Mouse (Mus musculus) ES-E14 (cell line): ENCODE results near the gene Kdm6b. TPM values are rescaled to one million over a fixed set of nuclear protein-coding genes. Genes with fewer than 3 reads are reported as not detected.

Source experiments
- DNase-seq: peaks from one replicate; pipeline ENCODE4 v3.0.0-alpha.2; 2013; ENCODE audit warnings: low read depth, low spot score
- H3K27ac ChIP-seq: 2 replicates; pipeline ENCODE4 v1.5.1; 2012; ENCODE audit warnings: low read depth, mild to moderate bottlenecking, low read length, moderate library complexity, mixed read lengths; ENCODE audit not compliant: poor library complexity, insufficient read depth, severe bottlenecking
- H3K36me3 ChIP-seq: 2 replicates; pipeline ENCODE4 v1.6.1; 2012; ENCODE audit warnings: mild to moderate bottlenecking, low read length, moderate library complexity, mixed read lengths; ENCODE audit not compliant: control insufficient read depth, poor library complexity, insufficient read depth, severe bottlenecking
- H3K4me1 ChIP-seq, 2 experiments: fragments of 150-350 bp in 1 of 2; sonication (generic) in 1 of 2; 2 replicates each; pipeline ENCODE4 v1.6.1; 2012; ENCODE audit warnings: low read length in 2 of 2, mild to moderate bottlenecking in 1 of 2, mixed read lengths in 1 of 2; ENCODE audit not compliant: control insufficient read depth in 2 of 2, insufficient read depth in 2 of 2, poor library complexity in 1 of 2
- H3K4me3 ChIP-seq, 2 experiments: fragments of 150-350 bp in 1 of 2; sonication (generic) in 1 of 2; 2 replicates each; pipeline ENCODE4 v1.5.1; 2012; ENCODE audit warnings: low read length in 2 of 2, low read depth in 1 of 2, mild to moderate bottlenecking in 1 of 2, mixed read lengths in 1 of 2; ENCODE audit not compliant: insufficient read depth in 1 of 2, poor library complexity in 1 of 2, severe bottlenecking in 1 of 2
- H3K9ac ChIP-seq: 2 replicates; pipeline ENCODE4 v1.6.1; 2012; ENCODE audit warnings: low read depth, mild to moderate bottlenecking, low read length, mixed read lengths; ENCODE audit not compliant: poor library complexity, insufficient read depth, severe bottlenecking
- H3K9me3 ChIP-seq: fragments of 150-350 bp; sonication (generic); 2 replicates; pipeline ENCODE4 v1.6.1; 2012; ENCODE audit warnings: low read depth, mild to moderate bottlenecking, low read length; ENCODE audit not compliant: control insufficient read depth, insufficient read depth
- CHD2 ChIP-seq: IDR thresholded peaks from 2 replicates; pipeline ENCODE4 v1.6.1; 2014; ENCODE audit warnings: mild to moderate bottlenecking, low read depth, low read length, inconsistent platforms
- HCFC1 ChIP-seq: IDR thresholded peaks from 2 replicates; pipeline ENCODE4 v1.6.1; 2012; ENCODE audit warnings: low read length, inconsistent platforms, borderline replicate concordance; ENCODE audit not compliant: insufficient read depth
- MAFK ChIP-seq: IDR thresholded peaks from 2 replicates; pipeline ENCODE4 v1.6.1; 2014; ENCODE audit warnings: mild to moderate bottlenecking, low read depth, low read length, inconsistent platforms; ENCODE audit not compliant: insufficient read depth
- ZC3H11A ChIP-seq: IDR thresholded peaks from 2 replicates; pipeline ENCODE4 v1.6.1; 2012; ENCODE audit warnings: low read depth, mild to moderate bottlenecking, inconsistent platforms, low read length, borderline replicate concordance
- ZNF384 ChIP-seq: IDR thresholded peaks from 2 replicates; pipeline ENCODE4 v1.6.1; 2012; ENCODE audit warnings: low read depth, low read length, inconsistent platforms
- in situ Hi-C, 2 experiments: fragments of 600-800 bp; cut with MboI; formaldehyde crosslinking; loops; one replicate each; pipeline ENCODE4 v1.15.1; 2025; ENCODE audit warnings: low sequenced_read_pairs in 2 of 2, inconsistent platforms in 1 of 2; ENCODE audit not compliant: unreplicated experiment in 2 of 2
- total RNA-seq: library from RNA; depleted of rRNA; stranded (reverse); fragments of 300-350 nt; gene quantifications from 2 replicates; pipeline ENCODE4 v1.2.3, GENCODE M21; 2012

The Kdm6b gene
- total RNA-seq, 1 experiment: 9.4 TPM

- Histone ChIP-seq H3K4me1 (peaks cover 6 to 15% of the 10 kb centered on the region in 2 experiments), H3K36me3 (no peaks in the 10 kb centered on the region), H3K27ac (no peak overlapping the region), H3K9ac (no peak overlapping the region), H3K4me3 (peak overlapping the region; percentile 49 to 72), H3K9me3 (no peaks in the 10 kb centered on the region)
- no peak for TF ChIP-seq ZC3H11A
- TF ChIP-seq CHD2: no peak
- no peak for TF ChIP-seq ZNF384
- TF ChIP-seq HCFC1: no peak
- TF ChIP-seq MAFK: no peak
- DNase-seq: no peak
- in situ Hi-C loops: no loop called here
Observed at GRCm38 (mm10) chr11:69420554-69421000, 7.1 kb upstream of the Kdm6b start.

DNA sequence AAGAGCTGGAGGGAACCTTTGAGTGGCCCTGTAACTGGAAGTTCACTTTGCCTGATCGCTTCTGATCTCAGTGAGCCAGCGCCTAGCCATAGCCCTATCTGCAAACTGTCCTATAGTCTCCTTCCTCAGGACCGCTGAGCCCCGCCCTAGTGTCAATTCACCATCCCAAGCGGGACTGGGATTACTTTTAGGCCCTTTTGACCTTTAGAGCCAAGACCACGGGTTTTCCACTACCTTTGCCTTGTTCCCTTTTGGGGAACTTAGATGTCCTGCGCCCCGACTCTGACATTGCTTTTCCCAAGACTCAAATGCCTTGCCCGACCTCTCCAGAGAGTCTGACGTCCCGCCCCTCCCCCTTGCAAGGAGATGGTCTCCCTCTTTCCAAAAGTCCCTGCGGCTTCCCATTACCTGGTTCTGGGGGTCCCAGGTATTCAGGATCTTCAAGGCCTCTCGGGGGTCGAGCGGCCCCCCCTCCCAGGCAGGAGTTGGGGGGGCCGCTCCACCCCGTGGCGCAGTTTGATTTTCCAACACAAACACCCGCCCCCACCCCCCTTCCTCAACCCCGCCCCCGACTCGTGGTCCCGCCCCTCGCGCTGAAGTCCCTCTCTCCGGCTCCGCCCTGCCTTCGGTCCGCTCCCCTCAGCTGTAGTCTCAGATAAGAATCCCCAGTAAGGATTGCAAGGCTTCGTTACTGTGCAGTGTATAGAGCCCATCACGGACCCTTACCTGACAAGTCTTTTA lies 6.5 kb upstream of the Kdm6b start:
- Histone ChIP-seq H3K9me3 (no peaks in the 10 kb centered on the region), H3K4me3 (peak overlapping the region; percentile 49 to 72), H3K9ac (peak overlapping the region; percentile 34; the same call in 1 of the 2 replicates), H3K27ac (no peak overlapping the region), H3K4me1 (peaks cover 6 to 18% of the 10 kb centered on the region in 2 experiments), H3K36me3 (no peaks in the 10 kb centered on the region)
- no peak for DNase-seq
- in situ Hi-C loops: no loop called here
- TF ChIP-seq ZNF384 (no peak), ZC3H11A (no peak), CHD2 (no peak), HCFC1 (no peak), MAFK (no peak)

GRCm38 (mm10) chr11:69419443-69419812 lies 6.0 kb upstream of the Kdm6b start:
- Histone ChIP-seq H3K4me1 (peaks cover 6 to 22% of the 10 kb centered on the region in 2 experiments), H3K27ac (no peak overlapping the region; the same call in 1 of the 2 replicates), H3K9me3 (no peaks in the 10 kb centered on the region), H3K9ac (peak overlapping the region; percentile 34; the same call in 1 of the 2 replicates), H3K4me3 (peak overlapping the region; percentile 34 to 72; a peak in 3 of 4 replicates), H3K36me3 (no peaks in the 10 kb centered on the region)
- in situ Hi-C loops: no loop called here
- DNase-seq: no peak
- no peak for TF ChIP-seq HCFC1
- no peak for TF ChIP-seq MAFK
- TF ChIP-seq ZC3H11A: no peak
- TF ChIP-seq CHD2: no peak
- no peak for TF ChIP-seq ZNF384

DNA sequence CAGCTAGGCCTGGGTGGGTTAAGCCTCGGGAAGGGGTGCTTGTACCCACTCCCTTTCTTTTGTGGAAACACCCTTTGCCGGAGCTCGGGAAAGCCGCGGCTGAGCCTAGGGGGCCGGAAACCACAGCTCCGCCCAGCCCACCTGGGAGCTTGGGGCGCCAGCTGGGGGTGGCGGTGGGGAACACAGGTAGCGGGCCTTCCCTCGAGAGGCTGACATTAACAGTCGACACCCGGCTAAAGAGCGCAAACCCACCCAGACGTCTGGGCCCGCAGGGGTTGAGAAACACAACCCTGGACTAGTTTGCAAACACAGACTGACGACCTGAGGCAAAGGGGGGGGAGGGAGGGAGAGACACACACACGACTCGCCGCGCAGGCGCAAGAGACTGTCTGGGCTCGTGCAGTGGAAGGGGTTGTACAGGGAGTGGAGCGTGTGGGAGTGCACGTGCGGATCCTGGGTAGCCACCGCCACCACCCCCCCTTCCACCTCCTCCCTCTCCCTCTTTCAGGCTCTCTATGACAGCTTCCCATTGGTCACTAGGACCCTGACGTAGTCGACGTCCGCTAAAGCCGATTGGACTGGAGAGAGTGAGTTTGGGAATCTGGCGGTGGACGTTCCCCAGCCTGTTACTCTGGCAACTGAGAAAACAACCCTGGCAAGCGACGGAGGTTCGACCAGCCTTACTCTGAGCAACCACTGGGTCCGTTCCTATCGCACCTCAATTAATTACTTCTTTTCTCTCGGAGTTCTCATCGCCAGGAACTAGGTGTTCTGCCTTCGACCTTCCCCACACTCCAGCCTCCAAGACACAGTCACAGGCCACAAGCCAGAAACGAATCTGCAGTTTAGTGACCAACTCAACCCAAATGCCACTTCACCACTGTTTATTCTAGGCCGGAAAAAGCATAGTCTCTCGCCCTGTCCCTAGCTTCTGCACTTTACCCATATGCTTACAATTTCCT lies 5.3 kb upstream of the Kdm6b start:
- H3K36me3 ChIP-seq: no peaks in the 10 kb centered on the region
- peak; percentile 95 for DNase-seq
- peaks cover 6 to 28% of the 10 kb centered on the region in 2 experiments for H3K4me1 ChIP-seq
- H3K4me3 ChIP-seq: peak overlapping the region; percentile 71 to 79
- H3K27ac ChIP-seq: peak overlapping the region; percentile 85
- in situ Hi-C loops: no loop called here
- TF ChIP-seq MAFK: no peak
- no peak for TF ChIP-seq ZNF384
- TF ChIP-seq CHD2: no peak
- no peak for TF ChIP-seq HCFC1
- no peaks in the 10 kb centered on the region for H3K9me3 ChIP-seq
- H3K9ac ChIP-seq: peak overlapping the region; percentile 85
